Mouse (Mus musculus): ENCODE results near the gene Sardh. TPM values are rescaled to one million over a fixed set of nuclear protein-coding genes. Genes with fewer than 3 reads are reported as not detected.

Gene Sardh
- polyA plus RNA-seq, 1 experiment from 2014 or later: 145 TPM

DNA sequence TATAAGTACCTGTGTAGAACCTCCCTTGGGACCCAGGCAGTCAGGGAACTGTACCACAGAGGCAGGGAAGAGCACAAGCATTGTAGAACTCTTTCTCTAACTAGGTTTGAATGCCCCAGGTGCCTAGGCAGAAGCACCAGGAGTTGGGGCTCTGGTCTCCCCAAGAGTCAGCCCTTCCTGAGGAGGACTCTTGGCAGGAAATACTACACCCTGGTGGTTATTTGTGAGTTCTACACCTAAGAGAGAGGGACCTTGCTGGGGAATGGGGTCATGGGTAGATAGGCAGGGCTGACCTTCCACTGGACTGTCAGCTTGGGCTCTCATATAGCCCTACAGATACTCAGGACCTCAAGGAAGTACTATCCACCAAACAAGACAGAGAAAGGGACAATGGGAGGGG, 3.3 kb upstream of the Sardh start:
- no peak overlapping the region for H3K4me2 ChIP-seq (ENCODE audit: low read depth, low read length)
- no peak overlapping the region for H3K4me3 ChIP-seq (ENCODE audit: low read depth, low read length)
- H3K9me3 ChIP-seq (ENCODE audit: low read length): no peaks in the 10 kb centered on the region
- H3K9ac ChIP-seq (replicated peaks): no peak overlapping the region
- H3K27ac ChIP-seq (ENCODE audit: low read depth): no peak overlapping the region
- peaks cover 12% of the 10 kb centered on the region; the same call in 1 of the 2 replicates for H3K4me1 ChIP-seq (ENCODE audit: insufficient read depth)
- H3K36me3 ChIP-seq (replicated peaks; ENCODE audit: insufficient read depth, low read length): no peaks in the 10 kb centered on the region
- ATAC-seq (no peak), DNase-seq (no peak)
- H3K27me3 ChIP-seq (ENCODE audit: insufficient read depth, low read length): no peaks in the 10 kb centered on the region
- peak; percentile 57 for TF ChIP-seq CTCF (IDR thresholded peaks at IDR 0.05; ENCODE audit: low read depth)
- no peak for TF ChIP-seq EP300 (IDR thresholded peaks at IDR 0.05; ENCODE audit: low read depth)

DNA sequence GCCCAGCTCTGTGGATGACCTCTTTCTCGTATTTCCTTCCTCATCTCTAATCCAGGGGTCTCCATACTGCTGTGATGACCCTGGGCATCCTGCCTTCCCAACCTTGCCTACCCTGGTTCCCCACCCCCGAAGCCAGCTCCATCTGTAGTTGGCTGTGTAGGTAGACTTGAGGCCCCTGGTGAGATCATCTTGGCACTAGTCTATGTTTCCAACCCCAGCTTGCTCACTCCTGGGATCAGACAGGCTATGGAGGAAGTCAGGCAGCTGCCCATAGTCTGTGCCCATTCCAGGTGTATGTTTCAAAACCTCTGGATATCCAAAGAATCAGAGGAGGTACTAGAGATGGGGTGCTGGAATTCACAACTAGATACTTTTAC, 662 bp downstream of the Sardh start:
- H3K9ac ChIP-seq (replicated peaks): peak overlapping the region; percentile 65
- ATAC-seq: peak; percentile 39
- peak overlapping the region; percentile 98 for H3K27ac ChIP-seq (ENCODE audit: low read depth)
- TF ChIP-seq EP300 (IDR thresholded peaks at IDR 0.05; ENCODE audit: low read depth): no peak; the same call in 1 of the 2 replicates
- TF ChIP-seq CTCF (IDR thresholded peaks at IDR 0.05; ENCODE audit: low read depth): no peak
- peak overlapping the region; percentile 41 for H3K4me2 ChIP-seq (ENCODE audit: low read depth, low read length)
- H3K4me3 ChIP-seq (ENCODE audit: low read depth, low read length): no peak overlapping the region
- H3K36me3 ChIP-seq (replicated peaks; ENCODE audit: insufficient read depth, low read length): no peaks in the 10 kb centered on the region
- WGBS (ENCODE audit: insufficient replicate concordance): 32% methylated on average over 2 of the region's 2 CpGs
- H3K9me3 ChIP-seq (ENCODE audit: low read length): no peaks in the 10 kb centered on the region
- no peak for DNase-seq
- no peaks in the 10 kb centered on the region for H3K27me3 ChIP-seq (ENCODE audit: insufficient read depth, low read length)
- peaks cover 12% of the 10 kb centered on the region; the same call in 1 of the 2 replicates for H3K4me1 ChIP-seq (ENCODE audit: insufficient read depth)

DNA sequence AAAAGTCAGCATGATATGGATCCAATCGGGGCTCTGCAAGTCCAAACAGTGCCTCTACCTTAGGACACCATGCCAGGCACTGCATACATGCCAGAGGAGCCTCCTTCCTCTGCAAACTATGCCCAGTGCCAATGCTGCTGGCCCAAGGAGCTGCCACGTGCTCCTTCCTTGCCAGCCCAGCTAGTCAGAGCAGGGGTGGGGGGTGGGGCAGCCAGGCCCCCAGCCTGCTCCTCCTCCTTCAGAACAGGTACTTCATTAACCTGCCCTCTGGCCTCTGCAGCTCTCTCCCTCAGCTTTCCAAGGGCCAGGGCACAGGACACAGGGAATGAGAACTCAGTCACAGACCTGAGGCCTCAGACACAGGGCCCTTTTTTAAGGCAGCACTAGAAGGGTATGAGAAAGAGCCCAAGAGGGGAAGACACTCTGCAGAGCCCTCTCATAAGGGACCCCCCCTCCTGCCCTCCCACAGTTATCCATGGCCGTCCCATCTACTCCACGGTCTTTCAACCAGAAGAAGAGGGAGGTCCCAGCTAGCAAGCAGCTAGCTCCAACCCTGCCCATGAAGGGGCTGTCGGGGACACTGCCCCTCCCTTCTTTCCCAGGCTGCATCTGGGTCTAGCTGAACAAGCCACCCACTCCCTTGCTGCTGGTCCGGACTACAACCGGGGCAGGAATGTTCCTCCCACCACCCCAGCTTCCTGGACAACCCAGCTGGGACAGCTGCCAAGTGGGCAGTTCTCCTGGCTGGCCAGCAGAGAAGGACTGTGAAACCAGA, 1.2 kb downstream of the Sardh start:
- peak overlapping the region; percentile 48 for H3K4me3 ChIP-seq (ENCODE audit: low read depth, low read length)
- no peaks in the 10 kb centered on the region for H3K9me3 ChIP-seq (ENCODE audit: low read length)
- H3K36me3 ChIP-seq (replicated peaks; ENCODE audit: insufficient read depth, low read length): no peaks in the 10 kb centered on the region
- ATAC-seq (peak; percentile 82), DNase-seq (peak; percentile 87)
- H3K9ac ChIP-seq (replicated peaks): peak overlapping the region; percentile 65
- 0 out of 2 replicates have a peak, but pooled peaks have one; percentile 49 for TF ChIP-seq EP300 (IDR thresholded peaks at IDR 0.05; ENCODE audit: low read depth)
- TF ChIP-seq CTCF (IDR thresholded peaks at IDR 0.05; ENCODE audit: low read depth): 0 out of 2 replicates have a peak, but pooled peaks have one; percentile 4
- H3K27ac ChIP-seq (ENCODE audit: low read depth): peak overlapping the region; percentile 98
- H3K4me1 ChIP-seq (ENCODE audit: insufficient read depth): peaks cover 12% of the 10 kb centered on the region; the same call in 1 of the 2 replicates
- H3K4me2 ChIP-seq (ENCODE audit: low read depth, low read length): peak overlapping the region; percentile 71
- 20% methylated on average over 7 of the region's 7 CpGs for WGBS (ENCODE audit: insufficient replicate concordance)
- no peaks in the 10 kb centered on the region for H3K27me3 ChIP-seq (ENCODE audit: insufficient read depth, low read length)

- DNase-seq: no peak
- Histone ChIP-seq H3K4me2 (ENCODE audit: low read depth, low read length) (peak overlapping the region; percentile 71), H3K27ac (ENCODE audit: low read depth) (peak overlapping the region; percentile 98), H3K27me3 (ENCODE audit: insufficient read depth, low read length) (no peaks in the 10 kb centered on the region), H3K9me3 (ENCODE audit: low read length) (no peaks in the 10 kb centered on the region), H3K4me1 (ENCODE audit: insufficient read depth) (peaks cover 12% of the 10 kb centered on the region; the same call in 1 of the 2 replicates), H3K36me3 (replicated peaks; ENCODE audit: insufficient read depth, low read length) (peaks cover 8% of the 10 kb centered on the region), H3K4me3 (ENCODE audit: low read depth, low read length) (peak overlapping the region; percentile 48), H3K9ac (replicated peaks) (peak overlapping the region; percentile 65)
- ATAC-seq: no peak
- 47% methylated on average over 7 of the region's 7 CpGs for WGBS (ENCODE audit: insufficient replicate concordance)
- TF ChIP-seq EP300 (IDR thresholded peaks at IDR 0.05; ENCODE audit: low read depth): no peak
- TF ChIP-seq CTCF (IDR thresholded peaks at IDR 0.05; ENCODE audit: low read depth): no peak
Measured at GRCm38 (mm10) chr2:27245947-27246346, 2.2 kb downstream of the Sardh start.

GRCm38 (mm10) chr2:27237342-27237741, 10.8 kb downstream of the Sardh start:
- no peak overlapping the region for H3K4me3 ChIP-seq (ENCODE audit: low read depth, low read length)
- no peaks in the 10 kb centered on the region for H3K27me3 ChIP-seq (ENCODE audit: insufficient read depth, low read length)
- H3K4me1 ChIP-seq (ENCODE audit: insufficient read depth): peaks cover 9% of the 10 kb centered on the region
- DNase-seq (peak; percentile 72), ATAC-seq (peak; percentile 70)
- peaks cover 33% of the 10 kb centered on the region for H3K36me3 ChIP-seq (replicated peaks; ENCODE audit: insufficient read depth, low read length)
- TF ChIP-seq CTCF (IDR thresholded peaks at IDR 0.05; ENCODE audit: low read depth): peak; percentile 94
- no peak for TF ChIP-seq EP300 (IDR thresholded peaks at IDR 0.05; ENCODE audit: low read depth)
- H3K9ac ChIP-seq (replicated peaks): no peak overlapping the region
- H3K27ac ChIP-seq (ENCODE audit: low read depth): no peak overlapping the region
- H3K4me2 ChIP-seq (ENCODE audit: low read depth, low read length): no peak overlapping the region
- 28% methylated on average over 4 of the region's 4 CpGs for WGBS (ENCODE audit: insufficient replicate concordance)
- no peaks in the 10 kb centered on the region for H3K9me3 ChIP-seq (ENCODE audit: low read length)

GRCm38 (mm10) chr2:27235729-27236128, 12.4 kb downstream of the Sardh start:
- ATAC-seq (no peak), DNase-seq (peak; percentile 52)
- H3K36me3 ChIP-seq (replicated peaks; ENCODE audit: insufficient read depth, low read length): peaks cover 23% of the 10 kb centered on the region
- no peaks in the 10 kb centered on the region for H3K9me3 ChIP-seq (ENCODE audit: low read length)
- no peak overlapping the region for H3K27ac ChIP-seq (ENCODE audit: low read depth)
- H3K4me2 ChIP-seq (ENCODE audit: low read depth, low read length): no peak overlapping the region
- H3K4me1 ChIP-seq (ENCODE audit: insufficient read depth): peaks cover 15% of the 10 kb centered on the region
- H3K9ac ChIP-seq (replicated peaks): no peak overlapping the region
- H3K27me3 ChIP-seq (ENCODE audit: insufficient read depth, low read length): no peaks in the 10 kb centered on the region
- no peak for TF ChIP-seq EP300 (IDR thresholded peaks at IDR 0.05; ENCODE audit: low read depth)
- TF ChIP-seq CTCF (IDR thresholded peaks at IDR 0.05; ENCODE audit: low read depth): peak; percentile 76
- no peak overlapping the region for H3K4me3 ChIP-seq (ENCODE audit: low read depth, low read length)
- WGBS (ENCODE audit: insufficient replicate concordance): 30% methylated on average over 3 of the region's 3 CpGs

Data from liver, postnatal 0 days (tissue).